Mouse (Mus musculus): Measurements from ENCODE around the gene Tex14. TPM values are rescaled to one million over a fixed set of nuclear protein-coding genes. Genes with fewer than 3 reads are reported as not detected.
"Not testable (repeated sequence)": the region's sequence is repeated elsewhere in the genome, so short reads cannot be mapped to it uniquely, and the experiment has no call there.

Tex14 gene
- total and polyA plus RNA-seq, 3 experiments: 0.42 TPM; not detected in 1

DNA sequence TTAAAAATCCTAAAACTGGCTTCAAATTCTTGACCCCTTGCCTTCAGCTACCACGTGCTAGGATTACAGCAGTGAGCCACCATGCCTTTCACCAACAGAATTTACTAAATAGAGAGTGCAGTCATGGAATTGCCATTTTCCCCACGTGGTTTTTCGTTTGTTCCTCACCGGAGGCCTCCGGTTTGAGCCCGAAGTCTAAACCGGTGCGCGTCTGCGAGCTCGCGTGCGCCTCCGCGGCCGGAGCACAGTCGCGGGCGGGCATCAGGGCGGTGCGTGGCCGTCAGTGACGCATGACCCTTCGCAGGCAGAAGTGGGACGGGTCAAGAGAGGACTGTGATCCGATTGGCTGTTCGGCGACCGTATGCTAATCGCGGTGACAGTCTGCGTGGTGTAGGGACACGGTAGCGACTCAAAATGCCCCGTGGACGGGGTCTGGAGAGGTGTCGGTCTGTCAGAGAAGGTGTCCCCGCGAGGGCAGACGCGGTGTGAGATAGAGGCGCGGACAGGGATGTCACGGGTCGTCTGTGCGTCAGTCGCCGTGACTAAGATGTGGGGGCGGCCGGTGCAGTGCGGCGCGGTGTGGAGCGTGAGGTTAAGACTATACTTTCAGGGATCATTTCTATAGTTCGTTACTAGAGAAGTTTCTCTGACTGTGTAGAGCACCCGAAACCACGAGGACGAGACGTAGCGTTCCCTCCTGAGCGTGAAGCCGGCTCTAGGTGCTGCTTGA, 37.9 kb downstream of the Tex14 start:
- peak; percentile 91 for DNase-seq (ENCODE audit: low read depth, low spot score)
- Histone ChIP-seq H3K27ac (ENCODE audit: control insufficient read depth, low read depth, low read length) (peak overlapping the region; percentile 95), H3K36me3 (ENCODE audit: control insufficient read depth in 1 of 2, insufficient read depth in 2 of 2, low read length in 2 of 2) (peaks cover 0 to 15% of the 10 kb centered on the region in 2 experiments; a peak in 2 of 4 replicates), H3K4me1 (ENCODE audit: control insufficient read depth in 1 of 2, insufficient read depth in 2 of 2, low read length in 2 of 2) (peaks cover 7 to 18% of the 10 kb centered on the region in 2 experiments), H3K9ac (ENCODE audit: control insufficient read depth, low read depth, low read length, poor library complexity, severe bottlenecking) (peak overlapping the region; percentile 93), H3K4me3 (ENCODE audit: control insufficient read depth in 1 of 2, insufficient read depth in 1 of 2, low read depth in 2 of 2, low read length in 2 of 2) (peak overlapping the region; percentile 36 to 50; a peak in 3 of 4 replicates)
- not testable (repeated sequence) for H3K79me2 ChIP-seq (ENCODE audit: control insufficient read depth, insufficient read depth, low read length, poor library complexity); H3K9me3 ChIP-seq (replicated peaks; ENCODE audit: insufficient read depth, low read length); H3K27me3 ChIP-seq (ENCODE audit: control insufficient read depth in 1 of 2, insufficient read depth in 2 of 2, low read length in 2 of 2)
- TF ChIP-seq TBP (IDR thresholded peaks at IDR 0.05; ENCODE audit: low read depth, low read length): peak; percentile 43; the same call in 1 of the 2 replicates
- TF ChIP-seq POLR2A (IDR thresholded peaks at IDR 0.05; ENCODE audit: control insufficient read depth in 1 of 2, insufficient read depth in 1 of 2, low read depth in 1 of 2, low read length in 2 of 2, poor library complexity in 1 of 2): peak; percentile 76 to 85; a peak in 3 of 4 replicates

DNA sequence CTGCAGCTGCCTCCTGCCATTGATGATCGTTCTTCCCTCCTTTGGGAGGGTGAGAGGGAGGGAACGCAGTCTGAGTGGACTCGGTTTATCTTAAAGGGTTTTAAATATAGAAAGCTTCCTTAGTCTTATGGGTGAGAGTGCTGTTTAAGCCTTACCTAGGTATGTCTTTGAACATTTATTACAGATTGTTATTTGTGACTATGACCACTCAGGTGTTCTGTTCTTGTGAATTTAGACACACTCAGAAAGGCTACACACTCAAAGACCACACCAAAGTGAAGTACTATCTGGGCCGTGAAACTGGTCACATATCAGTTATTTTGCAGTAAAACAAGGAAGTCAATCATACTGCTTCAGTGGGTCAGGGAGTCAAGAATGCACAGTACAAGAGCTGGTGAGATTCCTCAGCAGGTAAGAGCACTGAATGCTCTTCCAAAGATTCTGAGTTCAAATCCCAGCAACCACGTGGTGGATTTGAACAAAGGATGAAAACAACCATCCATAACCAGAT, 38.6 kb downstream of the Tex14 start:
- H3K27me3 ChIP-seq (ENCODE audit: control insufficient read depth in 1 of 2, insufficient read depth in 2 of 2, low read length in 2 of 2): no peaks in the 10 kb centered on the region
- H3K4me3 ChIP-seq (ENCODE audit: control insufficient read depth in 1 of 2, insufficient read depth in 1 of 2, low read depth in 2 of 2, low read length in 2 of 2): no peak overlapping the region
- H3K9ac ChIP-seq (ENCODE audit: control insufficient read depth, low read depth, low read length, poor library complexity, severe bottlenecking): no peak overlapping the region
- H3K79me2 ChIP-seq (ENCODE audit: control insufficient read depth, insufficient read depth, low read length, poor library complexity): no peaks in the 10 kb centered on the region; the same call in 1 of the 2 replicates
- peak; percentile 100 for DNase-seq (ENCODE audit: low read depth, low spot score)
- TF ChIP-seq TAL1 (IDR thresholded peaks at IDR 0.05; ENCODE audit: low read length): no peak
- TF ChIP-seq POLR2AphosphoS5 (IDR thresholded peaks at IDR 0.05; ENCODE audit: borderline replicate concordance, low read depth, low read length): peak; percentile 100
- no peak for TF ChIP-seq USF2 (IDR thresholded peaks at IDR 0.05; ENCODE audit: borderline replicate concordance in 1 of 2, insufficient read depth in 1 of 2, low read depth in 1 of 2, low read length in 2 of 2)
- no peak for TF ChIP-seq RCOR1 (IDR thresholded peaks at IDR 0.05; ENCODE audit: low read depth, low read length)
- no peak for TF ChIP-seq EP300 (IDR thresholded peaks at IDR 0.05; ENCODE audit: low read depth in 1 of 2, low read length in 2 of 2)
- no peak for TF ChIP-seq MYB (IDR thresholded peaks at IDR 0.05; ENCODE audit: low read depth, low read length)
- TF ChIP-seq POLR2A (IDR thresholded peaks at IDR 0.05; ENCODE audit: control insufficient read depth in 1 of 2, insufficient read depth in 1 of 2, low read depth in 1 of 2, low read length in 2 of 2, poor library complexity in 1 of 2): peak; percentile 91 to 97
- no peak for TF ChIP-seq MXI1 (IDR thresholded peaks at IDR 0.05; ENCODE audit: low read depth, low read length)
- TF ChIP-seq MEF2A (IDR thresholded peaks at IDR 0.05; ENCODE audit: extremely low read depth, insufficient replicate concordance, low read depth, low read length, poor library complexity, severe bottlenecking): no peak
- no peak for TF ChIP-seq USF1 (IDR thresholded peaks at IDR 0.05; ENCODE audit: low read depth, low read length)
- TF ChIP-seq TBP (IDR thresholded peaks at IDR 0.05; ENCODE audit: low read depth, low read length): peak; percentile 83
- TF ChIP-seq SMC3 (IDR thresholded peaks at IDR 0.05; ENCODE audit: low read depth, low read length): no peak
- no peak for TF ChIP-seq ZC3H11A (IDR thresholded peaks at IDR 0.05; ENCODE audit: low read depth, low read length)
- no peak for TF ChIP-seq ZKSCAN1 (IDR thresholded peaks at IDR 0.05; ENCODE audit: low read depth, low read length)
- H3K9me3 ChIP-seq (replicated peaks; ENCODE audit: insufficient read depth, low read length): no peaks in the 10 kb centered on the region
- H3K27ac ChIP-seq (ENCODE audit: control insufficient read depth, low read depth, low read length): no peak overlapping the region
- H3K36me3 ChIP-seq (ENCODE audit: control insufficient read depth in 1 of 2, insufficient read depth in 2 of 2, low read length in 2 of 2): peaks cover 0 to 16% of the 10 kb centered on the region in 2 experiments; a peak in 2 of 4 replicates
- peaks cover 8 to 20% of the 10 kb centered on the region in 2 experiments for H3K4me1 ChIP-seq (ENCODE audit: control insufficient read depth in 1 of 2, insufficient read depth in 2 of 2, low read length in 2 of 2)

- H3K9me3 ChIP-seq (replicated peaks; ENCODE audit: insufficient read depth, low read length); H3K4me3 ChIP-seq (ENCODE audit: control insufficient read depth in 1 of 2, insufficient read depth in 1 of 2, low read depth in 2 of 2, low read length in 2 of 2); H3K79me2 ChIP-seq (ENCODE audit: control insufficient read depth, insufficient read depth, low read length, poor library complexity); H3K9ac ChIP-seq (ENCODE audit: control insufficient read depth, low read depth, low read length, poor library complexity, severe bottlenecking); H3K27me3 ChIP-seq (ENCODE audit: control insufficient read depth in 1 of 2, insufficient read depth in 2 of 2, low read length in 2 of 2): not testable (repeated sequence)
- H3K27ac ChIP-seq (ENCODE audit: control insufficient read depth, low read depth, low read length): 0 out of 2 replicates have a peak overlapping the region, but pooled peaks have one; percentile 8
- DNase-seq (ENCODE audit: low read depth, low spot score): peak; percentile 55
- H3K4me1 ChIP-seq (ENCODE audit: control insufficient read depth in 1 of 2, insufficient read depth in 2 of 2, low read length in 2 of 2): peaks cover 8 to 20% of the 10 kb centered on the region in 2 experiments
- H3K36me3 ChIP-seq (ENCODE audit: control insufficient read depth in 1 of 2, insufficient read depth in 2 of 2, low read length in 2 of 2): peaks cover 0 to 16% of the 10 kb centered on the region in 2 experiments; a peak in 2 of 4 replicates
Observed at GRCm38 (mm10) chr11:87444056-87444455, 39.2 kb downstream of the Tex14 start.
